Mouse (Mus musculus): ENCODE data around the gene Gm17651. TPM values are rescaled to one million over a fixed set of nuclear protein-coding genes. Genes with fewer than 3 reads are reported as not detected.

The Gm17651 gene
- polyA plus RNA-seq, 1 experiment from 2014 or later, result not detected

DNA sequence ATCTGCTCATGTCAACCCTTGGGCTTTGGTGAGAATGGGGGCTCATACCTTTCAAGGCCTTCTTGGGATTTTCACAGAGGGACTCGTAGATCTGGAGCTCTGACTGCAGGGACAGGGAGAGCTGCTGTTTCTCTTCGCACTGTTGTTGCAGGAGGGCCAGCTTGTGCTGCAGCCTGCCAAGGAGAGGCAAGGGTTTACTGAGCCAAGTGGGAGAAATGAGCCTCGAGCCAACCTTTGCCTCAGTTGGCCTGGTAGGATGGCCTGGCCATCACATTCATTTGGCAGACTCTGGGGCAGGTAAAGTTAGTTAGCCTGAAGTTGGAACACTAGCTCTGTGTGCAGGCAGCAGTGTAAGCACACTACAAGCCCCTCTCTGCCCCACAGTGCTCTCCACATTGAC lies 24.6 kb upstream of the Gm17651 start:
- Histone ChIP-seq H3K4me2 (ENCODE audit: low read depth, low read length, severe bottlenecking) (no peak overlapping the region), H3K9ac (ENCODE audit: low read length) (no peak overlapping the region), H3K27ac (ENCODE audit: low read depth, low read length) (no peak overlapping the region), H3K9me3 (ENCODE audit: control insufficient read depth, low read length) (no peaks in the 10 kb centered on the region), H3K27me3 (ENCODE audit: control insufficient read depth, insufficient read depth, low read length) (no peaks in the 10 kb centered on the region), H3K4me3 (ENCODE audit: low read depth, low read length) (no peak overlapping the region), H3K36me3 (ENCODE audit: control insufficient read depth, insufficient read depth, low read length) (no peaks in the 10 kb centered on the region), H3K4me1 (replicated peaks; ENCODE audit: control insufficient read depth, insufficient read depth, low read length) (no peaks in the 10 kb centered on the region)
- WGBS, result 77% methylated on average over 3 of the region's 3 CpGs
- DNase-seq (ENCODE audit: low spot score) (no peak), ATAC-seq (replicated peaks; ENCODE audit: low FRiP score) (no peak)

GRCm38 (mm10) chr3:97697291-97697690 lies 22.8 kb upstream of the Gm17651 start:
- no peak for ATAC-seq (replicated peaks; ENCODE audit: low FRiP score)
- Histone ChIP-seq H3K9me3 (ENCODE audit: control insufficient read depth, low read length) (no peaks in the 10 kb centered on the region), H3K4me2 (ENCODE audit: low read depth, low read length, severe bottlenecking) (no peak overlapping the region), H3K4me3 (ENCODE audit: low read depth, low read length) (no peak overlapping the region), H3K27ac (ENCODE audit: low read depth, low read length) (no peak overlapping the region), H3K36me3 (ENCODE audit: control insufficient read depth, insufficient read depth, low read length) (no peaks in the 10 kb centered on the region), H3K9ac (ENCODE audit: low read length) (no peak overlapping the region), H3K4me1 (replicated peaks; ENCODE audit: control insufficient read depth, insufficient read depth, low read length) (no peaks in the 10 kb centered on the region), H3K27me3 (ENCODE audit: control insufficient read depth, insufficient read depth, low read length) (no peaks in the 10 kb centered on the region)
- no peak for DNase-seq (ENCODE audit: low spot score)
- WGBS, result 83% methylated on average over 9 of the region's 9 CpGs

- Histone ChIP-seq H3K9ac (ENCODE audit: low read length) (no peak overlapping the region), H3K9me3 (ENCODE audit: control insufficient read depth, low read length) (no peaks in the 10 kb centered on the region), H3K36me3 (ENCODE audit: control insufficient read depth, insufficient read depth, low read length) (no peaks in the 10 kb centered on the region), H3K4me2 (ENCODE audit: low read depth, low read length, severe bottlenecking) (no peak overlapping the region), H3K4me1 (replicated peaks; ENCODE audit: control insufficient read depth, insufficient read depth, low read length) (no peaks in the 10 kb centered on the region), H3K4me3 (ENCODE audit: low read depth, low read length) (no peak overlapping the region), H3K27ac (ENCODE audit: low read depth, low read length) (no peak overlapping the region), H3K27me3 (ENCODE audit: control insufficient read depth, insufficient read depth, low read length) (no peaks in the 10 kb centered on the region)
- WGBS, result 90% methylated on average over 9 of the region's 9 CpGs
- DNase-seq (ENCODE audit: low spot score), result no peak
- ATAC-seq (replicated peaks; ENCODE audit: low FRiP score), result no peak
Observed at GRCm38 (mm10) chr3:97696866-97697265, 22.4 kb upstream of the Gm17651 start.

DNA sequence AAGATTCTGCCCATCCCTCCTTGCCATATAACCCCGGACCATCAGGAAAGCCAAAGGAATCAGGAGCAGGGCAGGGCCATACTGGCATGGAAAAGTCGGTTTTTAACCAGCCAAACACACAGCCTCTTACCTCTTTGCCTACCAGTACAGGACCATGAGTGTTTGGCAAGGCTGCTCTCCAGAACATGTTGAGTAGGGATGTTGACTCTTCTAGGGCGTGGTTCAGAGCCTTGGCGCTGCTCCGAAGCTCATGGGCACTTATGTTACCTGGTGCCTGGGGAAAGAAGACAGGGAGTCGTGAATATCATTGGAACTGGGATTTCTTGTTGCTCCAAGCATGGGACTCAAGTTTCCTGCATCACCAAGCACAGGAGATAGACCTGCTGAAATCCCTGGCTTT lies 19.3 kb upstream of the Gm17651 start:
- Histone ChIP-seq H3K27me3 (ENCODE audit: control insufficient read depth, insufficient read depth, low read length) (no peaks in the 10 kb centered on the region), H3K4me1 (replicated peaks; ENCODE audit: control insufficient read depth, insufficient read depth, low read length) (no peaks in the 10 kb centered on the region), H3K36me3 (ENCODE audit: control insufficient read depth, insufficient read depth, low read length) (no peaks in the 10 kb centered on the region), H3K4me2 (ENCODE audit: low read depth, low read length, severe bottlenecking) (no peak overlapping the region), H3K9ac (ENCODE audit: low read length) (no peak overlapping the region), H3K27ac (ENCODE audit: low read depth, low read length) (no peak overlapping the region), H3K9me3 (ENCODE audit: control insufficient read depth, low read length) (no peaks in the 10 kb centered on the region), H3K4me3 (ENCODE audit: low read depth, low read length) (no peak overlapping the region)
- 85% methylated on average over 6 of the region's 6 CpGs for WGBS
- ATAC-seq (replicated peaks; ENCODE audit: low FRiP score) (no peak), DNase-seq (ENCODE audit: low spot score) (no peak)

DNA sequence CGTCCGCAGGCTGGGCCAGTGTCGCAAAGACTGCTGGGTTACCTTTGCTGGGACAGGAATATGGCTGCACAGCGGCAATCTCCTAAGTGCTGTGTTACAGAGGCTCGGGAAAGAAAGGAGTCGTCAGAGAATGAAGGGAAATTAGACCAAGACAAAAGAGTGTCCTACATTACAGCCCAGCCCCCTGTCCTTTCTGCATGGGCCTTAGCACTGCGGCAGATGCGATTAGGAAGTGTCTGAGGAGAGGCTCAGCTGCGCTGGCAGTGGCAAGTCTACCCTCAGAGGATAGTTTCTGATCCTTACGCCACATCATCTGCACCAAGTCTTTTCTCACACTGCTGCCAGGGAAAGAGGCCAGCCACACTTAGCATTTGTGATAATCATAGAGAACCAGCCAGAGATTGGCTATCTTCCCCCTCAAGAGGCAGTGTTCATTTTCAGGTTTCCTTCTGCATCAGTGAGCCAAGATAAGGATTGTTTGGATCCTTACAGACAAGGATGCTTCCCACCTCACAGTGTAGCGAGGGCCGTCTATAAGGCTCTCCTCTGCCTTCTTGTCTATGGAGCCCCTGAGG lies 17.0 kb upstream of the Gm17651 start:
- Histone ChIP-seq H3K9me3 (ENCODE audit: control insufficient read depth, low read length) (no peaks in the 10 kb centered on the region), H3K27me3 (ENCODE audit: control insufficient read depth, insufficient read depth, low read length) (no peaks in the 10 kb centered on the region), H3K4me3 (ENCODE audit: low read depth, low read length) (no peak overlapping the region), H3K4me1 (replicated peaks; ENCODE audit: control insufficient read depth, insufficient read depth, low read length) (no peaks in the 10 kb centered on the region), H3K36me3 (ENCODE audit: control insufficient read depth, insufficient read depth, low read length) (no peaks in the 10 kb centered on the region), H3K27ac (ENCODE audit: low read depth, low read length) (no peak overlapping the region), H3K9ac (ENCODE audit: low read length) (no peak overlapping the region), H3K4me2 (ENCODE audit: low read depth, low read length, severe bottlenecking) (no peak overlapping the region)
- WGBS, result 57% methylated on average over 12 of the region's 12 CpGs
- ATAC-seq (replicated peaks; ENCODE audit: low FRiP score) (no peak), DNase-seq (ENCODE audit: low spot score) (no peak)

DNA sequence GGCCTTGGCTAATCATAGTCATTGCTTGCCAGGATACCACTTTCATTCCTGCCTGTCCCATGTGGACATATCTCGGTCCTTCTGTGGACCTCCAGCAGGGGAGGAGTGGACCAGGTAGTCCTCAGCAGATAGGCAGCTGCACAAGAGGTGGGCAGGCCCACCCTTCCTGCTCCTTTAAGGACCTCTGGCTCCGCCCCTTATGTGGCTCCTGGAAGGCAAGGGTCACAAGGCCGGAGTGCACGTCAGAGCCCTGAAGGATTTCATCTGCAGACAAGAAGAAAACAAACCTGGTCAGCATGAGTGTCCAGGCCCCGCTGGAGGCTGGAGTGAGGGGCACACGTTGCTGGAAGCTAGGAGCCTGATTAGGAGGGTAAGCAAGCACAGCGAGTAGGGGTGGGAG lies 16.1 kb upstream of the Gm17651 start:
- no peak for ATAC-seq (replicated peaks; ENCODE audit: low FRiP score)
- no peaks in the 10 kb centered on the region for H3K4me1 ChIP-seq (replicated peaks; ENCODE audit: control insufficient read depth, insufficient read depth, low read length)
- no peak overlapping the region for H3K27ac ChIP-seq (ENCODE audit: low read depth, low read length)
- WGBS, result 65% methylated on average over 7 of the region's 7 CpGs
- no peak overlapping the region for H3K4me3 ChIP-seq (ENCODE audit: low read depth, low read length)
- H3K27me3 ChIP-seq (ENCODE audit: control insufficient read depth, insufficient read depth, low read length), result no peaks in the 10 kb centered on the region
- no peaks in the 10 kb centered on the region for H3K9me3 ChIP-seq (ENCODE audit: control insufficient read depth, low read length)
- H3K36me3 ChIP-seq (ENCODE audit: control insufficient read depth, insufficient read depth, low read length), result no peaks in the 10 kb centered on the region
- H3K4me2 ChIP-seq (ENCODE audit: low read depth, low read length, severe bottlenecking), result no peak overlapping the region
- no peak for DNase-seq (ENCODE audit: low spot score)
- no peak overlapping the region for H3K9ac ChIP-seq (ENCODE audit: low read length)

- H3K4me3 ChIP-seq (ENCODE audit: low read depth, low read length), result no peak overlapping the region
- no peaks in the 10 kb centered on the region for H3K27me3 ChIP-seq (ENCODE audit: control insufficient read depth, insufficient read depth, low read length)
- no peak overlapping the region for H3K4me2 ChIP-seq (ENCODE audit: low read depth, low read length, severe bottlenecking)
- no peak overlapping the region for H3K27ac ChIP-seq (ENCODE audit: low read depth, low read length)
- no peaks in the 10 kb centered on the region for H3K36me3 ChIP-seq (ENCODE audit: control insufficient read depth, insufficient read depth, low read length)
- no peaks in the 10 kb centered on the region for H3K9me3 ChIP-seq (ENCODE audit: control insufficient read depth, low read length)
- DNase-seq (ENCODE audit: low spot score), result no peak
- no peak overlapping the region for H3K9ac ChIP-seq (ENCODE audit: low read length)
- ATAC-seq (replicated peaks; ENCODE audit: low FRiP score), result no peak
- 77% methylated on average over 2 of the region's 2 CpGs for WGBS
- no peaks in the 10 kb centered on the region for H3K4me1 ChIP-seq (replicated peaks; ENCODE audit: control insufficient read depth, insufficient read depth, low read length)
Observed at GRCm38 (mm10) chr3:97689289-97689688, 14.8 kb upstream of the Gm17651 start.

DNA sequence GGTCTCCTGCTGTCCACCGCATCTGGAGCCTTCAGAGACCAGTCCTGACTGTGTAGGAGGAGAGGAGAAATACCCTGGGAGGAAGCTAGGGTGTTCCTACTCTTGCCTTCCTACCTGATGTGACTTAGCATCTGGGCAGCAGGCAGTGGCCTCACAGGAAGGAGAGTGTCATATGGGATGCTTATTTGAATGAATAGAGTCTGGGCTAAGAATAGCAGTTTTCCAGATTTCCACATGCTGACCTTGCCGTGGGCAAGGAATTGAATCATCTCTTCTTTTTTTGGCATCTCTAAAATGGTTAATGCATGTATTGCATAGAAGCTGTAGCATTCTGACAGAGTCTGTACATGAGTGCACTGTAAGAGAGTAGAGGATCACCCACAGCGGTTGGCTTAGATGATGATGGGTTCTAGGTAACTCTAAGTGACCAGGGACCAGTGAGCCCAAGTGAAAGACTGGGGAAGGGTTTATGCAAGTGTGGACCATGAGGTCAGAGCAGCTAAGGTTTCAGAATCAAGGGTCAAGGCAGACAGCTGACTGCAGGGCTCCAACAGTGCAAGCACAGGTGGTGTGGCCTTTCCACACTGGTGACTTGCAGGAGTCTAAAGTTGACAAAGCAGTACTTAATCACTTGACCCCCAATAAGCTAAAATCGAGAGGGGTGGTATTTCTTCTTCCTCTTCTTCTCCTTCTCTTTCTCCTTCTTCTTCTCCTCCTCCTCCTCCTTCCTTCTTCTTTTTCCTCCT lies 12.1 kb upstream of the Gm17651 start:
- H3K4me3 ChIP-seq (ENCODE audit: low read depth, low read length), result no peak overlapping the region
- DNase-seq (ENCODE audit: low spot score) (no peak), ATAC-seq (replicated peaks; ENCODE audit: low FRiP score) (no peak)
- H3K27me3 ChIP-seq (ENCODE audit: control insufficient read depth, insufficient read depth, low read length), result peaks cover 10% of the 10 kb centered on the region
- H3K9me3 ChIP-seq (ENCODE audit: control insufficient read depth, low read length), result no peaks in the 10 kb centered on the region
- H3K4me2 ChIP-seq (ENCODE audit: low read depth, low read length, severe bottlenecking), result no peak overlapping the region
- H3K9ac ChIP-seq (ENCODE audit: low read length), result no peak overlapping the region
- peaks cover 5% of the 10 kb centered on the region; the same call in 1 of the 2 replicates for H3K4me1 ChIP-seq (replicated peaks; ENCODE audit: control insufficient read depth, insufficient read depth, low read length)
- 84% methylated on average over 4 of the region's 4 CpGs for WGBS
- no peaks in the 10 kb centered on the region for H3K36me3 ChIP-seq (ENCODE audit: control insufficient read depth, insufficient read depth, low read length)
- no peak overlapping the region for H3K27ac ChIP-seq (ENCODE audit: low read depth, low read length)

All from forebrain, embryonic 11.5 days (tissue).